Mouse (Mus musculus) thymus, adult 18-20 months (tissue): ENCODE data around the gene Eif3g.

ENCODE experiments used
- DNase-seq, 2 experiments: peaks; one replicate each; pipeline ENCODE4 v3.0.0; 2022; ENCODE audit warnings: mixed read lengths in 2 of 2

The Eif3g gene

DNA sequence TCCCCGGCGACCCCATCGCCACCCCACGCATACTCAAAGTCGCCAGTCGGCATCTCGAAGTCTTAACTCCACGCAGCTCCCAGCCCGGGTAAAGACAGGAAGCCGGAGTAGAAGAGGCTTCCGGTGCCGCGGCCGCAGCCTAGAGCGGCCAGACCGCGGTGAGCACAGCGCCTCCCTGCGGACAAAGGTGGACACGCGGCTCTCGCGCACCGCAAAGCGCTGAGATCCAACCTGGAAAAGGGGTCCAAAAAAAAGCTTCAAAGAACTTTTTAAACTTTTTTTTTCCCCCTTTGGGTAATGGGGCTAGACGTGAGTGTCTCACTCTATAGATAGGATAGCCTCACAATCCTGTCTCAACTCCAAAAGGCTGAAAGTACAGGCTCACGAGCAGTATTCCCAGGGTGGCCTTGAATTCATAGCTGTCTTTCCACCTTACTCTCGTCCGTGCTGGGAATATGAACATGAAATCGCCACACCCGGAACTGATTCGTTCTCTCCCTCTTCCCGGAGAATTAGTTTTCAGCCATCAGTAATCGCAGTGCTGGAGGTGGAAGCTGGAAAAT lies at the start of gene Eif3g:
Gene Eif3g, minus strand, starts transcription at position 113 of the 563 bp plus-strand sequence.
- DNase-seq = peak; percentile 68 to 76

DNA sequence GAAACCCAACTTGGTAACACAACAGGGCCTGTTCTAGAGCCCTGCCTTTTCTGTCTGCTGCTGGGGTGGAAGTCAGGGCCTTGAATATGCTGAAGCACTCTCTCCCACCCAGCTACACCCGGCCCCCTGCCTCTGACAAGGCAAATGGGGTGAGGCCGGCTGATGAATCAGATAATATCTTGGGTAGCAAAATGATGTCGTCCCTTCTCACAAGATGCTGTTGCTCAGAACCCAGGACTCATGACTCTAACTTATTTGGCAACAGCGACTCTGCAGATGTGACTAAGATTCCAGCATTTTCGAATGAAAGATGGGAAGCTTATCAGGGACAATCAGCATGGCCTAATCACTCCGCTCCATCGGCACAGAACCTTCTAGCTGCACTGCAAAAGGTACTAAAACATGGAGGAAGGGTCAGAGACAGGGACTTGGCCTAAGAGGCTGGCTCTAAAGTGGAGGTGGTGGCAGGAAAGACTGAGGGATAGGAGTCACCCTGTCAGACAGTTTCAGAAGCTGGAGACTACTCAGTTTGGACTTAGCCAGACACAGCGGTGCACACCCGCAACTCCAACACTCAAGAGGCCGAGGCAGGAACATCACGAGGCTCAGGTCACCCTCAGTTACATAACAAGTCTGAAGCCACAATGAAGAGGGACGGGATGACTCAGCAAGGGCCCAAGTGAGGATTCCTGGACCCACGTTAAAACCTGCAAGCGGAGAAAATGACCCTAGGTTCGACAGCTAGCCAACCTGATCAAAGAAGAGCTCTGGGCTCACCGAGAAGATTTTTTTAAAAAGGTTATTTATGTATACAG lies 47.9 kb upstream of the Eif3g start:
- DNase-seq = no peak

DNA sequence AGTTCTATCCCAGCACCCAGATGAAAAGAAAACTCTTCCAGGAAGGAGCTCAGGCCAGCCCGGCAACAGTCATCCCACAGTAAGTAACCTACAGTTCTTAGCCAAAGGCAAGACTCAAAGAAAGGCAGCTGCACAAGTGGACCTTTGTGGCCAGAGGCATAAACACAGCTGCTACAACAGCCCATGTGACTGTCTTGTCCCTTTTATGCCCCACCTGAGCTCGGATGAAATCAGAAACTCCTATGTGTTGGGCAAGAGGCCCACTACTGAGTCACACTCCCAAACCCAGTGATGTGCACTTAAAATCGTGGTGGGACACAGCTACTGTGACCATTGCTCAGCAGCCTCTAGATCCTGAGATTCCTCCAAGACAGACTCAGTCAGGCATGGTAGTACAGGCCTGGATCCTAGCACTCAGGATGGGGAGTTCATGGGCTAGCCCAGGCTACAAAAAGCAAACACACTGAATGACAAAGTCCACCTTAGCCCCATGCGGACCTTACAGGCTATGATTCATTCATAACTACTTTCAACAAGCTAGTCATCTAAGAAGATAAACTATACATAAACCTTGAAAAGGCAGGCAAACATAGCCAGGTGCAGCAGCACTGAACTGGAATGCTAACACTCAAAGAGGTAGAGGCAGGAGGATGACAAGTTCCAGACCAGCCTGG lies 46.4 kb upstream of the Eif3g start:
- no peak for DNase-seq

DNA sequence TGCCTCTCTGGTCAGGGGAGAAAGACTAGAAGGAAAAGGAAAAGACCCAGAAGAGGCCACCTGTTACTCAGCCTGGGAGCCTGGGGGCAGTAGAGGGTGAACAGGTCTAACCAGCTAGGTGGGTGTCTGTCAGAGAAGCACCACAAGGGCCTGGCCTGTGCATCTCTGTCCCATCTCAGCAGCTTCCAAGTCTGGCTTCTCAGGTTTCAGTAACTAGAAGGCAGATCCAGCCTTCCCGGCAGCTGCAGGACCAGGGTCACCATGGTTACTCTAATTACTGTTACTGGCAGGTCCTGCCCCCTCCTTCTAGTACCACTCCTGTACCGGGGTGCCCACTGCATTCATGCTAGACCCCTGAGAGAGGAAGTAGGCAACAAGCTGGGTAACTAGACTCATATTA lies 45.5 kb upstream of the Eif3g start:
- DNase-seq = no peak

DNA sequence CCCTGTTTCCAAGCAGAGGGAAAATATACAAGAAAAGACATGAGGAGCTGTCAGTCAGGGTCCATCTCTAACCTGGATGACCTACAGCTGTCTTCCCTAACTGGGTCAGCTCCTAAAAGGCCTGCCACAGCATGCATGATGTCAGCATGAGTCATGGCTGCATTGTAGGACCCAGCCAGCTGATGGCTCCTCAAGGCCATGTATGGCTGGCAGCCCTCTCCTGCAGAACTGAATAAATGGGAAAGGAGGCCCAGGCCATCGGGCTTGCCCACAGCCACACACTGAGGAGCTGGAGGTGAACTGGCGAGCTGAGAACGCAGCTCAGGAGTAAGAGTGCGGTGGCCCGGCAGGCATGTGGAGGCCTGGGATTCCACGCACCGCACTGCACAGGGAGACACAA lies 45.0 kb upstream of the Eif3g start:
- no peak for DNase-seq

DNA sequence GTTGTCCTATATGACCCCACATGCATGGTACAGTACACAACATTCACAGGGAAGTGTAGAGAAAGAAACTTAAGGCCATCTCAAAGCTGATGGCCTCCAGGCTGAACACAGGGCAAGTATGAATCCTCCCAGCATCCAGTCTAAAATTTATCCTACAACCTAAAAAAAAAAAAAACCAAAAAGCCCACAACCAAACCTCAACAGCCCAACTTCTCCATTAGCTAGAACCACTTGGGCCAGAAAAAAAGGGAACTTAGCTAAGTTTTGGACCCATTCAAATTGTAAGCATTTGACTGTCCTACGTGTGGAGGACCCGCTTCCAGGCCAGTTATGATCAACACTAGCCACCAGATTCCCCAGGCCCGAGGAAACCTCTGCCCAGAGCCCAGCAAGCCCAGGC lies 24.8 kb upstream of the Eif3g start:
- no peak for DNase-seq

DNA sequence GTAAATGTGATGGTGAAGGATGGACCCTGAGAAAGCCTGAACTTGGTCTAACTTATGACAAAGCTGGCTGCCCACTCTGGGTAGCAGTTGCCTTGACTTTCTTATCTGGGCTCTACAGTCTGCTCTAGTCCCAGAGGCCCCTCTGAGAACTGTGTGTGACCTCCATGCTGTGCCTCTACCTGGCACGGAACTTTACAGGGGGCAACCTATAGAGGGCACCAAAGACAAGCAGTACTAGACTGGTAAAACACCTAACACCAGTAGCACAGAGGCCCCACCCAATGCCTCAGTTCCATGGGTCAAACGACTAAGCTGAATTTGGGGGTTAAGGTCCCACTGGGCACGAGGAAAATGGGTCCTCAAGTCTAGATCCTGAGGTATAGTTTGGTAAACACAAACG lies 17.7 kb upstream of the Eif3g start:
- peak in 1 of 2 experiments; percentile 44 for DNase-seq

DNA sequence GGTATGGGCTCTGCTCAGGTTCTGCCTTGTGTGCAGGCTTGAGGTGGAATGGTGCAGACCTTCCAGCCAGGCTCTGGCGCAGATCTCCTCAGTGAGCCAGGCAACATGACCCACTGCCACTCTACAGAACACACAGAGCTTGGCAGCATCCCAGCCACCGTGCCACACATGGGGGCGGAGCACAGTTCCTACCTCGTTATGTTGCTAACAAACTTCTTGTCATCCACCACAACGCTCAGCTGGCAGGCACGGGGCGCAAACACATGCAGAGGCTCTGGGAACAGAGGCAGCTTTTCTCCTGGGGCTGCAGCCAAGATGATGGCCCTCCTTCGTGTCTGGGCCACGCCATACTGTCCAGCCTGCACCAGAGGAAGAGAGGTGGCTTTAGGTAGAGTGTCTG lies 11.5 kb upstream of the Eif3g start:
- DNase-seq = no peak

DNA sequence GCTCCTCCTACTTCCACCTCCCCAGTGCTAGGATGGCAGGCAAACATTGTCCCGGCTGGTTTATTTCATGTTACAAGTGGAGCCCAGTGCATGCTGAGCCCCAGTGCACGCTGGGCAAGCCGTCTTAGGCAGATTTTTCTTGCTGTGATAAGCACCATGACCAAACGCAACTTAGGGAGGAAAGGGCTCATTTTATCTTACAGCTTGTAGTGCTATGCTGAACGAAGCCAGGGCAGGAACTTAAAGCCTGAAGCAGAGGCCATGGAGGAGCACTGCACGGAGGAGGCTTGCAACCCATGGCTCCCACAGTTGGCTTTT lies 3.7 kb upstream of the Eif3g start:
- no peak for DNase-seq

DNA sequence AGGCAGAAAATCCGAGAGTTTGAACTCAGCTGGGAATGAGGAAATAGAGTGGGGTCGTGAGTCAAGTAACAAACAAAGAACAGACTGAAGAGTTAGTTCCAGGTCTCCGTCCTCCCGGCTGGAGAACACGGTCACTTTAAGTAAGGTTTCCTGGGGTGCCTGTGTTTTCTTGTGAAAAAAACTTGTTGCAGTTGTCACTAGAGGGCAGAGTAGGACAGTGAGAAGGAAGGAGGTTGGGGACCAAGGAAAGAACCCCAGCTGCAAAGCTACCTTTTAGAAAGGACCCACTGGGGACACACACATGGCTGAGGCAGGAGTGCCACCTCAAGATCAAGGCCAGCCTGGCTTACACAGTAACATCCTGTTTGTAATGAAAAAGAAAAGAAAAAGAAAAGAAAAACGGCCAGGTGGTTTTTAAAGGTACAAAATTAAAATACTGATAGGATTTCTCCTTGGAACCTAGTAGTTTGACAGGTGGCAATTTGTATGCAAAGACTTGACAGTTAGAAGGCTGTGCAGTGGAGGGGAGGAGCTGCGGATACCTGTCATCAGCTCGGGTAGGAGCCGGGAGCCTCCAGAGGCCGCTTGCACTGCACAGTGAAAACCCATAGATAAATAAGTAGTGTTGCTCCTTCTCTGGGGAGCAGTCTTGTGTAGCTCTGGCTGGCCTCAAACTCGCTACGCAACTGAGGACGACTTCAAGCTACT lies 3.2 kb upstream of the Eif3g start:
- no peak for DNase-seq

DNA sequence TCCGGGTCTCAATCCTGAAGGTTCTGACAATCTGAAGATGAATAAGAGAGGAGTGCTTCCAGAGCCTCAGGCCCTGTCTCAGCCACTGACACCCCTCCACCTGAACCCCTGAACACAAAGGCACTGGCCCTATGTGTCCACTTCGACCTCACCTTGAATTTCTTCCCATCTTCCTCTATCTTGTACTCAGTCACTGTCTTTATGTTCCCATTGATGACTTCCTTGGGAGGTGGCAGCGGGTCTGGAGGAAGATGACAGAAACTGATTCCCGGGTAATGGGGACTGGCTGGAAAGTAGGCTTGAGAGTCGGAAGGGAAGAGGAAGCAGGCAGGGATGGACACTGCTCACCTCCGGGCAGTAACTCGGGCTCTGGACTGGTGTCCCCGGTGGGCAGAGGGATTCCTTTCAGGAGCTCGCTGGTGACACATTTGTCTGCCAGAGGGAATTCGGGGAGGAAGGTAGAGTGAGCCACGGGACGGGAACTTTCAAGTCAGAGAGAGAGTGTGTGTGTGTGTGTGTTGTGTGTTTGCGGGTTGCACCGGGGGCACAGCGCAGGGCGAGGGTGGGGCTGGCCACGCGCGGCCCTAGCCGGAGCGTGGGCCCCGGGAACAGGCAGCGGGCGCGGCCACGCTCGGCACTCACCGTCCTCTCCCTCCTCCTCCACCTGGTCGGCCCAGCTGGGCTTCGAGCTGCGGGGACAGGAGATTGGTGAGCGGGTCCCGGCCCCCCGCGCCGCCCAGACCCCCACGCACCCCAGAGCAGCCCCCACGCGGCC lies 500 bp downstream of the Eif3g start:
- DNase-seq = no peak

DNA sequence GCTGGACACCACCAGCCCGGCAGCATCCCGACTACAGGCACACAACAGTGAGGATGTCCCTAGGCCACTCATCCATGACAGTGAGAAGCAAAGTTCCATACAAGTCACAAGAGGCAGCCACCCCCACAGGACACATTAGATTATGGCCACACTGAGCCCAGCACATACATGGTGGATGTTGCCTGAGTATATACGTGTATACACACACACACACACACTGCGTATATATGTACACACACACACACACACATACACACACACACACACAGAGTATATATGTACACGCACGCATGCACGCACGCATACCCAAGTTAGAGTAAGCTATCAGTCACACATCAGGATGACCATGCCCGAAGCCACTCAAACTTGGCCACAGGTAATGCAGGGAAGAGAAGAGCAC lies 3.0 kb downstream of the Eif3g start:
- no peak for DNase-seq

DNA sequence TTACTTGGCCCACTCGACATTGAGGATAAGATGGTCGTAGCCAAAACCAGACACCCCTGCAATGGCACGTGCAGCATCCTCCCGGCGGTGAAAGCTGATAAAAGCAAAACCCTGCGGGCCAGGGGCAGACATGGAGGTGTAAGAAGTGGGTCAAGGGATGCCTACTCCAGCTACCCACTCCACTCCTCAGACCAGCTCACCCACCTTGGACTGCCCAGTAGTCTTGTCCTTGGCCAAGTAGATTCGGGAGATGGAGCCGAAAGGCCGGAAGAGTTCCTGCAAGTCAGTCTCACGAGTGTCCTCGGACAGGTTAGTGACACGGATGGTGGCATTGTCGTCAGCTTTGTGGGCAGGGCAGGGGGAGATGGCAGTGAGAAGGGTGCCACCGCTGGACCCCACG lies 3.8 kb downstream of the Eif3g start:
- DNase-seq = no peak

DNA sequence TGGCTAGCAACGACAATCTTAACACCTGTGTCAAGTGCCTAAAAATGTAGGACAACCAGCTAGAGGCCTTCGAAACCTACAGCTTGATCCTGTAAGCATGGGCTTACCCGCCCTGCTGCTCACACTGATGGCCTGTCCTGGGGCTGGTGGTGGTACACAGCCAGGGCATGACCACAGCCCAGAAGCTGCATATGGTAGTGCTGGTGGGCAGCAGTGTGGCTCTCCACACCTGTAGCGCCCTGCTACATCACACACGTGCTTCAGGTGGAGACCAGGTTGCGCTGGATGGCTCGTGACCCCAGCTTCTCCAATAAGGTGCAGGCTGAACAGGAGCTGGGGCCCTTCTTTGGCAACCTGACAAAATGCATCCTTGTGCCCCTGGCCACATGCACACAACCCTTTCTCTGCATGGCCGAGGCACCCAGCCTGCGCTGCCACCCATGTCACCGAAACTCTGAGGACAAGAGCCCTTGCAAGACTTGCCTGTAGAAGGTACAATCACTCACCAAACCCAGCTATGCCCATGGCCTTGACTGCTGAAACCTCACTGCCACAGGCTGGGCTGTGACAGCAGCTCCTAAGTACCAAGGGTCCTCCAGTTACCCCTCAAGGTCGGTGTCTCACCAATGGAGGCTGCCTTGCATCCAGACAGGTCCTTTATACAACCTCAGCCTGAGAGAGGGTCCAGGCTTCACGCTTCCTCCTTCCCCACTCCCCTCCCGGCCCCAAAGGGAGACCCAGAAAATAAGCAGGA lies 4.7 kb downstream of the Eif3g start:
- no peak for DNase-seq

DNA sequence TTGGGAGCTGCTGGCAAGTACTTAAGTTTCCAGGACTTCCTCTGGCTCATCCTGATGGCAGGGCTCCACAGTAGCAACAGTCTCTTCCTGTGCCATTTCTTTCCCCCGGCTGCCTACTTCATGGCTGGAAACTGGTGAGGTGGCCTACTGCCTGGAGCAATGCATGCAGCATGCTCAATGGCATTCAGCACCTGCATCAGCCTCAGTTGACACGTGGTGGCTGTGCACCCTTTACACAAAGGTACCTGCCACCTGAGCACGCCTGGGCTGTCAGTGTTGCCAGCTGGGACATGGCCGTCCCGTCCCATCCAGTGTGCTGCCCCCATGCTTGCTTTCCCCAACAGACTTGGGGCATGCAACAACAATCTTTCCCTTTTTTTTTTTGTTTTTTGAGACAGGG lies 5.4 kb downstream of the Eif3g start:
- no peak for DNase-seq

DNA sequence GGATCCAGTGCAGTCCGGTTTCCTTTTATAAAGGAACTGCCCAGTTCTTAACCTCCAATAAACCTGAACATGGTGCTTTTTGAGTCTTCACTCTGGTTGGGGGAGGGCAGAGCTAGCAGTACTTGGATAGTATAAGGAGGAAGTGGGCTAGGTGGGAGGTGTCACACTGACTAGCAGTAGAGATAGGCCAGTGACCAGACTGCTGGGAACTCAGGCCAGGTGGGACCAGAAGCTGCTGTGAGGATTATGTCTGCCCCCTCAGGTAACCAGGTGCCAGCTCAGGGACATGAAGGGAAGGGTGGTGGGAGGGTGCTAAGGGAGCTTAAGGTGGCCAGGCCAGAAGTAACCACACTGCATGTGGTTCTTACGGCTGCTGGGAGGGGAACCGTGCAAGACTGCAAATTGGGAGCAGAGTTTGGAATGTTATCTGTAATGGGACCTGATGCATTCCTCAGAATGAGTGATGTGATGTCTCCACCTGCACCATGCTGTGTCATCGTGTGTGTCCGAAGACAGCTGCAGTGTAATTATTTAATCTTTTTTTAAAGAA lies 6.2 kb downstream of the Eif3g start:
- DNase-seq = no peak

DNA sequence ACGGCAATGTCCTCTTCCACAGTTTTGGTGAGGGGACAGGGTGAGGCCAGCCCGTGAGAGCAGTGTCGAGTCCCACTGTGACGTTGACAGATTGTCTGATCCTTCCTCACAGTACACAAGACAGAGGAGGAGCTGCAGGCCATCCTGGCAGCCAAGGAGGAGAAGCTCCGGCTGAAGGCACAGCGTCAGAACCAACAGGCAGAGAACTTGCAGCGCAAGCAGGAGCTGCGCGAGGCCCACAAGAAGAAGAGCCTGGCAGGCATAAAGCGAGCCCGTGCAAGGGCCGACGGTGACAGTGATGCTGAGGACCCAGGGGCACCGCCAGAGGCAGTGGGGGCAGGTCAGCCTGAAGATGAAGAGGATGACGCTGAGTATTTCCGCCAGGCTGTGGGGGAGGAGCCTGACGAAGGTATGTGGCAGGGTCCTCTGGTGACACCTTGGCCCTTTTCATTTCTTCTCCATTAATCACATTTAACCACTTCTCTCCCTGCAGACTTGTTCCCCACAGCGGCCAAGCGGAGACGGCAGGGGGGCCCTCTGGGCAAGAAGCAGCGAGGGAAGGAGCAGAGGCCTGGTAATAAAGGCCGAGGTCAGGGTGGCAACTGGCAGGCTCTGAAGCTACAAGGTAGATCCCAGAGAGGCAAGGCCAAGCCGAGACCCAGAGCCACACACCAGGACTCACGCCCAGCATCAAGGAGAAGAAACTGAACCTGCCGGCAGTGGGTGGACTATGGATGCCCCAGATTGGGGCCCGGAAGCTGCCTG lies 6.9 kb downstream of the Eif3g start:
- no peak for DNase-seq

DNA sequence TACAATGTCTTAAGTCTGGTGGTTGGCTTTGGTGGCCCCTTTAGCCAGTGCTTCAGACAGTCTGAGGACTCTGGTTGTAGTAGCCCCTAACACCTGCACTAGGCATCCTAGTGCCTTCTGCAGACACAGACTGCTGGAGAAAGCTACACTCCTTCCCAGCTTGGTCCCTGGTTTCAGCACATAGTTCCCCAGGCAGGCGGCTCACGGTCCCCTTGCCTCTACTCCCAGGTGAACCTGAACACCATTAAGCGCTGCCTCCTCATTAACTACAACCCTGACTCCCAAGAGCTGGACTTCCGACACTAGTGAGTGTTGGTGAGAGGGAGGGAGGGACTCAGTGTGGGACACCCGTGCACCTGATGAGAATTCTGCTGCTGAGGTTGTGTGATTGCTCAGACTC lies 8.0 kb downstream of the Eif3g start:
- no peak for DNase-seq

DNA sequence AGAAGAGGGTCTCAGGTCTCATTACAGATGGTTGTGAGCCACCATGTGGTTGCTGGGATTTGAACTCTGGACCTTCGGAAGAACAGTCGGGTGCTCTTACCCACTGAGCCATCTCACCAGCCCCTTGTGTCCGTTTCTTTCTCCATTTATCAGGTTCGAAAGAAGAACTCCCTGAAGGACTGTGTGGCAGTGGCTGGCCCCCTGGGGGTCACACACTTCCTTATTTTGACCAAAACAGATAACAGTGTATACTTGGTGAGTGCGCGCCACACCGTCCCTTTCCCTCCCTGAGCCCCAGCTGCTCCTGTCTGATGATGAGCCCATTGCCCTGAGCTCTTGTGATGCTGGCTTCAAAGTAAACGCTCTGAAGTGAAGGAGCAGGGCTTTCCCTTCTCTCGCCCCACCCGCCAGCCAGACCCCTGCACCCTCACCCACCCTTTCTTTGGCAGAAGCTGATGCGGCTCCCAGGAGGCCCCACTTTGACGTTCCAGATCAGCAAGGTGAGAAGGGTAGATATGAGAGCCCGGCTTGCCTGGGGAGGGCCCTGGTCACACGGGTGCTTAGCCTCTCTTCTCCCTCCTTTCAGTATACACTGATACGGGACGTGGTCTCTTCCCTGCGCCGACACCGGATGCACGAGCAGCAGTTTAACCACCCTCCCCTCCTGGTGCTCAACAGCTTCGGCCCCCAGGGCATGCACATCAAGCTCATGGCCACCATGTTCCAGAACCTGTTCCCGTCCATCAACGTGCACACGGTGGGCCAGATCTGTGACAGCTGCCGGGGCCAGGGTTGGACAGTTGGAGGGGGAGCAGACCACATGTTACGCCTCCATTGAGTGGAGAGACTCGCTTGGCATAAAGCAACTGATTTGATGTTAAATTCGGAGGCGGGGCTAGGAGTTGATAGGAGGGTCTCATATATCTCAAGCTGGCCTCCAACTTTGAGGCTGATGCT lies 9.0 kb downstream of the Eif3g start:
- no peak for DNase-seq

DNA sequence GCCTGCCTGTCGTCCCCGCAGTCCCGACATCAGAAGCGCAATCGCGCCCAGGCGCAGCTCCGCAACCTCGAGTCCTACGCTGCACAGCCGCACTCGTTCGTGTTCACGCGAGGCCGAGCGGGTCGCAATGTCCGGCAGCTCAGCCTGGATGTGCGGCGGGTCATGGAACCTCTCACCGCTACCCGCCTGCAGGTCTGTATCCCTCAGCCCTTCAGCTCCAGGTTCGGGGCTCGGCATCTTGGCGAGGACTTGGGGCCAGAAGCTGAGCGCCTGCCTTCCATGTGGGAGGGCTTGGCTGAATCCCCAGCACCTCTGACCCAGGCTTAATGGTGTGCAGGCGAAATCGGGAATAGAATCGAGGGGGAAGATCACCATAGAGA lies 10.0 kb downstream of the Eif3g start:
- DNase-seq = no peak
